Mouse (Mus musculus) midbrain, embryonic 12.5 days (tissue): ENCODE results near the gene Terf2. TPM values are rescaled to one million over a fixed set of nuclear protein-coding genes. Genes with fewer than 3 reads are reported as not detected.
A peak's percentile ranks its signal among the peaks of the same experiment; 100 is the strongest.

Source experiments
- ATAC-seq: fragments of 200-750 bp; cut with Nextera tagmentation; 2 replicates; pipeline ENCODE4 v1.8.0; 2017; ENCODE audit warnings: low read depth, moderate TSS enrichment, moderate library complexity; ENCODE audit not compliant: low FRiP score
- H3K27ac ChIP-seq: fragments of 300-500 bp; sonication (generic); replicated peaks from 2 replicates; pipeline ENCODE4 v1.5.1; 2016; ENCODE audit warnings: mild to moderate bottlenecking
- H3K27me3 ChIP-seq: fragments of 300-500 bp; sonication (generic); 2 replicates; pipeline ENCODE4 v1.6.1; 2016; ENCODE audit warnings: mild to moderate bottlenecking
- H3K36me3 ChIP-seq: fragments of 300-500 bp; sonication (generic); 2 replicates; pipeline ENCODE4 v1.6.1; 2016
- H3K4me1 ChIP-seq: fragments of 300-500 bp; sonication (generic); 2 replicates; pipeline ENCODE4 v1.6.1; 2016
- H3K4me2 ChIP-seq: fragments of 300-500 bp; sonication (generic); replicated peaks from 2 replicates; pipeline ENCODE4 v1.6.1; 2016; ENCODE audit warnings: mild to moderate bottlenecking, moderate library complexity
- H3K4me3 ChIP-seq: fragments of 300-500 bp; sonication (generic); 2 replicates; pipeline ENCODE4 v1.5.1; 2016; ENCODE audit warnings: mild to moderate bottlenecking
- H3K9ac ChIP-seq: fragments of 300-500 bp; sonication (generic); replicated peaks from 2 replicates; pipeline ENCODE4 v1.6.1; 2016; ENCODE audit warnings: mild to moderate bottlenecking, moderate library complexity
- H3K9me3 ChIP-seq: fragments of 300-500 bp; sonication (generic); 2 replicates; pipeline ENCODE4 v1.6.1; 2016; ENCODE audit warnings: mild to moderate bottlenecking
- WGBS: fragments of 180-500 bp; shearing (Covaris S2); methylation state at CpG from one replicate; pipeline ENCODE4 v1.1.7; 2016; 5-methylcytosine and 5-hydroxymethylcytosine counted together
- polyA plus RNA-seq: library from polyadenylated mRNA; unstranded; fragments of >200 nt; fragmentation: Nextera tagmentation; extraction: Ambion mirVana; gene quantifications from 2 replicates; pipeline ENCODE4 v1.2.1, GENCODE M21; 2016

Gene Terf2
- polyA plus RNA-seq: 22.5 and 23.1 TPM in 2 replicates

DNA sequence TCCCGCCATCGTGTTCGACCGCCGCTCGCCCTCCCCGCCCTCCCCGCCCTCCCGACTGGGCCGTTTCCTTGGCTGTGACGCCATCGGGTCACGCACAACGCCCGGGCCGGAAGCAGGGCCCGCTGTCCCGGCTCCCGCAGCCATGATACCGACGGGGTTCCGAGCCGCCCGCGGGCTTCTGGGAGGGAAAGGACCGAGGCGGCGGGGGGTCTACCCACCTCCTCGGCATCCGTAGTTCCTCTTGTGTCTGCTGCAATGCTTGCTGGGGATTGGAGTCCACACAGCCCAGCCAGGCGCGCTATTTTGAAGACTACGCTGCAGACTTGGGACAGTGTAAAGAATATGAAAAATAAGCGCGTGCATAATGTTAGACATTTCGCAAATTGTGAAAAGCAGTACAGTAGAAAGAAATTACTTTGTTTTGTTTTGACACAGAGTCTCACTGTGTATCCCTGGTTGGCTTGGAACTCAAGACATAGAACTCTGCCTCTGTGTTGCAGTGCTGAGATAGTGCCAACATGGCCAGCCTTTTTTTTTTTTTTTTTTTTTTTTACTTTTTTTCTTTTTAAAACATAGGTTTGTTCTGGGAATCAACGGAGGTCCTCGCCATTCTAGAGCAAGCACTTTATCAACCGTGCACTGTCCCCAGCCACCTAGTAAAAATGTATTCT lies at the start of gene Terf2:
Gene Terf2 (minus strand): TSS at position 182 of the 671 bp plus-strand sequence.
- Histone ChIP-seq H3K4me1 (peaks cover 20% of the 10 kb centered on the region), H3K9ac (peak within 1 kb of the TSS; percentile 88), H3K36me3 (peaks cover 22% of the 10 kb centered on the region; the same call in 1 of the 2 replicates), H3K4me2 (peak within 1 kb of the TSS; percentile 56), H3K4me3 (peak within 1 kb of the TSS; percentile 86), H3K9me3 (no peaks in the 10 kb centered on the region), H3K27me3 (no peaks in the 10 kb centered on the region), H3K27ac (peak within 1 kb of the TSS; percentile 89)
- ATAC-seq: peak; percentile 98
- WGBS: 4% methylated on average over 39 of the region's 39 CpGs

GRCm38 (mm10) chr8:107143501-107143900 lies 47.2 kb upstream of the Terf2 start:
- no peak for ATAC-seq
- Histone ChIP-seq H3K9me3 (no peaks in the 10 kb centered on the region), H3K4me1 (peaks cover 9% of the 10 kb centered on the region), H3K27ac (no peak overlapping the region), H3K27me3 (no peaks in the 10 kb centered on the region), H3K9ac (no peak overlapping the region), H3K36me3 (no peaks in the 10 kb centered on the region), H3K4me3 (no peak overlapping the region), H3K4me2 (no peak overlapping the region)
- 62% methylated on average over 4 of the region's 4 CpGs for WGBS

- H3K27me3 ChIP-seq: no peaks in the 10 kb centered on the region
- no peak overlapping the region for H3K4me2 ChIP-seq
- no peak overlapping the region for H3K27ac ChIP-seq
- no peak for ATAC-seq
- H3K9me3 ChIP-seq: no peaks in the 10 kb centered on the region
- WGBS: 89% methylated on average over 4 of the region's 4 CpGs
- H3K36me3 ChIP-seq: no peaks in the 10 kb centered on the region
- H3K9ac ChIP-seq: no peak overlapping the region
- peaks cover 9% of the 10 kb centered on the region for H3K4me1 ChIP-seq
- H3K4me3 ChIP-seq: no peak overlapping the region
These were observed 46.2 kb upstream of the Terf2 start for GRCm38 (mm10) chr8:107142539-107142938.

DNA sequence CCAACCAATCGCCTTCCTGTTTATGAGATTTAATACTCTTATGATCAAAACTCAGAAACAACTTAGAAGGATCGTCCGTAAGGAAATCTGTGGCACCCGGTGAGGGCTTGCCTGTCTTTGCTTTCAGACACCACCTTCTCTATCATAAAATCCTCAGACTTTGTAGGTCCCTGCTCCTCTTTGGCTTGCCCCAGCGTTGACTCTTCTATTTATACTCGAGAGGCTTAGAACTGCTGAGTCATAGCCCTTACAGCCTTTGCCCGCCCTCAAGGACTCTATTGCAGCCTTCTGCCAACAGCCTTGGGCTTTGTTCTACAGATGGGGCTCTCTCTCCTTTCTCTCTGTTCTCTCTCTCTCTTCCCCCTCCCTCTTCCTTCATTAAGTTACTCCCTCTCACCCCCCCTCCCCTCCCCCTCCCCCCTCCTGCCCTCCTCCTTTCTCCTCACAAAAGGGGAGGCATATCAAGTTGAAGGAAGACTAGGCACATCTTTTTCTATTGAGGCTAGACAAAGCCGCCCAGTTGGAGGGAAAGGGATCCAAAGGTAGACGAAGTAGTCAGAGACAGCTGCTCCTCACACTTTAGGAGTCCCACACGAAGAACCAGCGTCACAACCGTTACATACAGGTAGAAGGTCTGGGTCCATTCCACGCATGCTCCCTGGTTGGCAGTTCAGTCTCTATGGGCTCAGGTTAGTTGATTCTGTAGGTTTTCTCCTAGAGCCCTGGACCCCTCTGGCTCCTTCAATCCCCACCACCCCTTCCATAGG lies 43.5 kb upstream of the Terf2 start:
- Histone ChIP-seq H3K36me3 (no peaks in the 10 kb centered on the region), H3K27me3 (no peaks in the 10 kb centered on the region), H3K4me2 (no peak overlapping the region), H3K4me3 (no peak overlapping the region), H3K4me1 (peaks cover 15% of the 10 kb centered on the region), H3K9ac (no peak overlapping the region), H3K9me3 (no peaks in the 10 kb centered on the region), H3K27ac (no peak overlapping the region)
- WGBS: 54% methylated on average over 13 of the region's 13 CpGs
- no peak for ATAC-seq

DNA sequence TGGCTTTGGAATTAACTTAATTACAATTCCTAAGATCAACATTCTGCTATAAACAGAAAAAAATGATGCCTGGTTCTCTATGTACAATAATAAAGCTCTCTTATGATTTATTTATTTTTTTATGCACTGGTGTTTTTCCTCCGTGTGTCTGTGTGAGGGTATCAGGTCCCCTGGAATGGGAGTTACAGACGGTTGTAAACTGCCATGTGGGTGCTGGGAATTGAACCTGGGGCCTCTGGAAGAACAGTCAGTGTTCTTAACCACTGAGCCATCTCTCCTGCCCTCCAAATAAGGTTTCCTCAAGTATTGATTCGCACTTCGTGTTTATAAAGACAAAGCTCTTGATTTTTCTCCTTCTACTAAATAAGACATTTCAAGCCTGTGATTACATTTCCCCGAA lies 42.0 kb upstream of the Terf2 start:
- H3K27me3 ChIP-seq: no peaks in the 10 kb centered on the region
- H3K27ac ChIP-seq: no peak overlapping the region
- ATAC-seq: no peak
- no peak overlapping the region for H3K4me2 ChIP-seq
- no peaks in the 10 kb centered on the region for H3K36me3 ChIP-seq
- no peaks in the 10 kb centered on the region for H3K9me3 ChIP-seq
- no peak overlapping the region for H3K9ac ChIP-seq
- H3K4me3 ChIP-seq: no peak overlapping the region
- H3K4me1 ChIP-seq: peaks cover 15% of the 10 kb centered on the region
- 90% methylated on average over 5 of the region's 5 CpGs for WGBS

DNA sequence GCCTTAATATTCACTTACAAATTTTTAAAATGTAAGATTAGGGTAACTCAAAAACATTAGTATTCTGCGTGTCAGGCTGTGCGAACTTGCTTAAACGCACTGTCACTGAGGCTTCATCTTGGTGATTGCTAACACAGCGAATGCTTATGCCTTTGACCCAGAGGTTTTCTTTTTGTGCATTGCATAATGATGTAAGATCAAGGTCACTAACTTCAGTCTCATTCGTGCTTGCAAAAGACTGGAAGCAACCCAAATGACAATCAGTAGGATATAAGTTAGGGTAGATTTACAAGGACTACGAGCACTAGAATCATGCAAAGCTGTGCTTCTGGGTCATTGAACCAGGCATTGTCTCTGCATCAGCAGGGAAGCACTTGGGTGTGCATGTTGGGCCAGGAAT lies 41.2 kb upstream of the Terf2 start:
- Histone ChIP-seq H3K9me3 (no peaks in the 10 kb centered on the region), H3K27ac (no peak overlapping the region), H3K4me1 (peaks cover 15% of the 10 kb centered on the region), H3K4me2 (no peak overlapping the region), H3K9ac (no peak overlapping the region), H3K4me3 (no peak overlapping the region), H3K27me3 (no peaks in the 10 kb centered on the region), H3K36me3 (no peaks in the 10 kb centered on the region)
- 86% methylated on average over 6 of the region's 6 CpGs for WGBS
- ATAC-seq: no peak

DNA sequence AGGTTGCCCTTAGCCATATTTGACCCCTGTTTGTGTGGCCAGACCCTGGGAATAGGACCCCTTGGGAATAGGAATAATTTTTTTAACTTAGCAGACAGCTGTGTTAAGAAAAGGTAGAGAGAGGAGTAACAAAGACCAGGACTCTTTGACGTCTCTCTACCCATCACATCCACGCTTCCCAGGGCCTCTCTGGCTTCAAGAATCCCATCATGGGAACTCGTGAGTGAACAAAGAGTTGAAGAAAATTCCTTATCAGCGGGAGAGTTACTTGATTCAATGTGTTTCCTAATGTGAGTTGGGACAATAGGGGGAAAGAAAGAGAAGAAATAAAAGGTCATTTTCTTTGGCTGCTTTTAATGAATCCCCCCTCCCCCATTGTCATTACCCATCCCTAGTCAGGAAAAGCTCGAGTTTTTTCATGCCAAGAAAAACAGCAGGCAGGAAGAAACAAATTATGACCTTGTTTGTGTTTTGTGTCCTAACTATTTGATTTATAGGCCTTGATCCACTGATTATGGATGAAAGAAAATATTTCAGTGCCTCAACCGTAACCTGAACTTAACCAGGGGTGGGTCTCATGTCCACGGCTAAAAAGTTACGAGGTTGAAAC lies 39.8 kb upstream of the Terf2 start:
- Histone ChIP-seq H3K4me3 (no peak overlapping the region), H3K9ac (no peak overlapping the region), H3K36me3 (no peaks in the 10 kb centered on the region), H3K27ac (0 out of 2 replicates have a peak overlapping the region, but pooled peaks have one; percentile 35), H3K27me3 (no peaks in the 10 kb centered on the region), H3K4me2 (no peak overlapping the region), H3K4me1 (peaks cover 15% of the 10 kb centered on the region), H3K9me3 (no peaks in the 10 kb centered on the region)
- 30% methylated on average over 8 of the region's 8 CpGs for WGBS
- no peak for ATAC-seq

GRCm38 (mm10) chr8:107133881-107134280 lies 37.5 kb upstream of the Terf2 start:
- ATAC-seq: no peak
- Histone ChIP-seq H3K27me3 (no peaks in the 10 kb centered on the region), H3K9ac (no peak overlapping the region), H3K4me1 (peaks cover 11% of the 10 kb centered on the region), H3K36me3 (no peaks in the 10 kb centered on the region), H3K4me2 (no peak overlapping the region), H3K9me3 (no peaks in the 10 kb centered on the region), H3K4me3 (no peak overlapping the region), H3K27ac (no peak overlapping the region)
- 54% methylated on average over 6 of the region's 6 CpGs for WGBS

DNA sequence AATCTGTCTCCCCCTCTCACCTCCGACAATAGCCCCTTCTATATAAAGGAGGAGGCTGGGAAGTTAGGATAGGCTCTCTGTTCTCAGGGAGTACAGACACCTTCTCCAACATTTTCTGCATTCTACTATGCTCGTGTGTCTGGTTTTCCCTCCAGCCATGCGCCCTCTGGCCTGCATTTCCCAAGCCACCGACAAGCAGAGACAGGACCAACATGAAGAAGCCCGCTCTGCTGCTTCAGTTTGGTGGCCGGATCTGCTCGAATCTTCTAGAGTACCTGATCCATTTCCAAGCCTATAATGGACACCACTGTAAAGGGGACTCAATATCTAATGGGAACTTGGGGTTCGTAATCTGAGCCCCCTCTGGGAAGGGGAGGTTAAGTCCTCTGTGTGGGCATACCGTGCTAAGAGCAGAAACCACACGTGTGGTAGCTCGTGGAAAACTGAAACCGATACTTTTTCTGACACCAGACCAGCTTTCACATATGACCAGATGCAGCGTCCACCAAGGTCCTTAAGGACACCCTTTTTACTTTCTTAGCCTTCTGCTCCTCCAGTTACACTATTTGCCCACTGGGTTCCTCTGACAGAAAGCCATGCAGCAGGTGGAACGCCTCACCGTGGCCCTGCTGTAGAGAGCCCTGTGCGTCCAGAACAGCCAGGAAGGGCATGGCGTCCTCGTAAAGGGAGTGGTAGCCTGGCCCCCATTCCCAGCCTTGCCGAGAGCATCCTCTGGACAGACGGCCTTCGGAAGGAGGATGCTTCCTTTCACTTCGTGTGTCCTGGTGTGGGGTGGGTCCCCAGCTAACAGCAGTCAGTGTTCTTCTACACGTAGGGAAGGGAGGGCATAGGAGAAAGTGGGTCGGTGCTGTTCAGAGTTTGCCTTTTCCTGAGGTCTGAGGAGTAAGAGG lies 36.5 kb upstream of the Terf2 start:
- Histone ChIP-seq H3K9me3 (no peaks in the 10 kb centered on the region), H3K9ac (no peak overlapping the region), H3K4me1 (peaks cover 11% of the 10 kb centered on the region), H3K27ac (no peak overlapping the region), H3K4me2 (no peak overlapping the region), H3K4me3 (no peak overlapping the region), H3K27me3 (no peaks in the 10 kb centered on the region), H3K36me3 (no peaks in the 10 kb centered on the region)
- WGBS: 86% methylated on average over 24 of the region's 24 CpGs
- no peak for ATAC-seq

GRCm38 (mm10) chr8:107130028-107130427 lies 33.7 kb upstream of the Terf2 start:
- H3K27ac ChIP-seq: no peak overlapping the region
- H3K4me1 ChIP-seq: peaks cover 5% of the 10 kb centered on the region; the same call in 1 of the 2 replicates
- no peak overlapping the region for H3K4me3 ChIP-seq
- H3K9ac ChIP-seq: no peak overlapping the region
- H3K36me3 ChIP-seq: no peaks in the 10 kb centered on the region
- H3K9me3 ChIP-seq: no peaks in the 10 kb centered on the region
- no peaks in the 10 kb centered on the region for H3K27me3 ChIP-seq
- WGBS: 75% methylated on average over 6 of the region's 6 CpGs
- ATAC-seq: no peak
- H3K4me2 ChIP-seq: no peak overlapping the region

GRCm38 (mm10) chr8:107129171-107130025 lies 33.1 kb upstream of the Terf2 start:
- no peak for ATAC-seq
- Histone ChIP-seq H3K36me3 (no peaks in the 10 kb centered on the region), H3K27ac (no peak overlapping the region), H3K27me3 (no peaks in the 10 kb centered on the region), H3K4me3 (no peak overlapping the region), H3K9me3 (no peaks in the 10 kb centered on the region), H3K4me2 (no peak overlapping the region), H3K4me1 (peaks cover 5% of the 10 kb centered on the region; the same call in 1 of the 2 replicates), H3K9ac (no peak overlapping the region)
- 48% methylated on average over 8 of the region's 8 CpGs for WGBS
